Mouse (Mus musculus) ovary, adult 10 weeks (tissue): ENCODE measurements around the gene Rassf10. TPM values are rescaled to one million over a fixed set of nuclear protein-coding genes. Genes with fewer than 3 reads are reported as not detected.

Experiments used
- polyA plus RNA-seq: library from polyadenylated mRNA; stranded (reverse); fragments of 350-450 nt; fragmentation: Illumina TruSeq; extraction: RNeasy Lipid Tissue Mini Kit (QIAGEN cat#74804); gene quantifications from one replicate; pipeline ENCODE4 v1.2.3, GENCODE M21; 2014

The Rassf10 gene
- polyA plus RNA-seq: 1.8 TPM

GRCm38 (mm10) chr7:112953777-112954291 lies at the start of gene Rassf10:
TSS of gene Rassf10 (plus strand) at chr7:112953962.

